Mouse (Mus musculus) brain, embryonic 14.5 days (tissue): ENCODE measurements around the gene Atp8a1. TPM values are rescaled to one million over a fixed set of nuclear protein-coding genes. Genes with fewer than 3 reads are reported as not detected.
"Not testable (repeated sequence)": the region's sequence is repeated elsewhere in the genome, so short reads cannot be mapped to it uniquely, and the experiment has no call there.

Experiments used
- DNase-seq: peaks from one replicate; pipeline ENCODE4 v3.0.0-alpha.2; 2011; ENCODE audit warnings: low read depth
- CTCF ChIP-seq: fragments of 200-500 bp; IDR thresholded peaks from 2 replicates; pipeline ENCODE4 v1.5.1; 2012; ENCODE audit warnings: inconsistent platforms, mild to moderate bottlenecking, moderate library complexity, borderline replicate concordance; ENCODE audit not compliant: insufficient read depth, insufficient read length; ENCODE audit errors: extremely low read depth
- POLR2A ChIP-seq: fragments of 200-500 bp; IDR thresholded peaks from 2 replicates; pipeline ENCODE4 v1.6.1; 2012; ENCODE audit warnings: mild to moderate bottlenecking, inconsistent platforms, borderline replicate concordance; ENCODE audit not compliant: poor library complexity, insufficient read depth, insufficient read length, severe bottlenecking; ENCODE audit errors: extremely low read depth
- polyA plus RNA-seq: library from polyadenylated mRNA; depleted of rRNA; stranded (reverse); fragments of >200 nt; gene quantifications from 2 replicates; pipeline ENCODE4 v1.2.3, GENCODE M21; 2012

The Atp8a1 gene
- polyA plus RNA-seq, 1 experiment = 40.2 TPM

DNA sequence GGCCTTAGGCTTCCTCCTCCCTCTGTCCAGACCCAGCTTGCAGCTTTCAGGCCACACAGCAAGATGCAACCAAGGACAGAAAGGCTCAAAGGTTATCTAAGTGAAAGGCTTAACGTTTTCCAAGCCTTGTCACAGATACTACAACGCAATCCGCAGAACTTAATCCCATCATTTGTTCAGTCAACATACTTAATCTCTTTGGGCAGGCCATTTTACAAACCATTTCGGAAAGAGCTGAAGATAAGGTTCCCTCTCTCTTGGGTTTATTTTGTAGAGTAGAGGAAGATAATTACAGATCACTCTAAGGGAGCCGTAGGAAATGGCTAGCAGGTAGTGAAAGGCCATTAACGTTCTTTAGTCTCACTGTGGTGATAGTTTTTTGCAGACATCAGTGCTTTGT, 24.6 kb downstream of the Atp8a1 start:
- DNase-seq = no peak

DNA sequence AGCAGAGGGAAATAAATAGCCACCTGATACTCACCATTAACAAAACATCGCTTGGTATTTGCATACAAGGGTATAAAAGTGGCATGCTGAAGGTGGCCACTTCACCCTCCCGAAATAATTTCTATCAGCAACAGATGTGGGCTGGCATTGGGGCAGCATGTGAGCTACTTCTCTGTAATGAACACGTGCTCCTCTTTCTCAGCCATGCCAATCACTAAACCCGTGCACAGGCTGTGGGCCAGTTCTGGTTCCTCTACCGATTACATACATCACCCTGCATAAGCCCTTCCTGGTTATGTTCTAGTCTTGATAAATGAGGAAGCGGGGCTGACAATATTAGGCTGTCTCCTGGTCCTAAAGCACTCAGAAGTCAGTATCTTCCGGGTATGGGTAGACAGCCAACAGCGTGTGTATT, 25.2 kb downstream of the Atp8a1 start:
- no peak for DNase-seq
- TF ChIP-seq POLR2A (no peak), CTCF (no peak)

More for the DNA sequence above, 24.6 kb downstream of the Atp8a1 start:
- TF ChIP-seq POLR2A (no peak), CTCF (no peak)

DNA sequence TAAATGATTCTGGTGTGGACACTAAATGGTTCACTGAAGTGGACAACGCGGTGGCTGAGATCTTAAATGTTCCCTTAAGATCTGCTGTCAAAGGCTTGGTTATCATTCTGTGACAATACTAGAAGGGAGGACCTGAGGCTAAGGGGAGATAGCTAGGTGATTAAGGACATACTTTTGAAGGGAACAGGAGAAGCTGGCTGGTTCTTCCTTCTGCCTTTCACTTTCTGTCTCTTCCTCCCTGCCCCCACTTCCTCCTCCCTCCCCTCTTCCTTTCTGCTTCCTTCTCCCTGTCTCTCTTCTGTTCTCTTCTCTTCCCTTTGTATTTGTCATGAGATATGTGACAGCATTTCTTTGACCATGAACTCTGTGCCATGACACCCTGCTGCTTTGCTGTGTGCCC, 26.0 kb downstream of the Atp8a1 start:
- no peak for TF ChIP-seq CTCF
- no peak for DNase-seq

DNA sequence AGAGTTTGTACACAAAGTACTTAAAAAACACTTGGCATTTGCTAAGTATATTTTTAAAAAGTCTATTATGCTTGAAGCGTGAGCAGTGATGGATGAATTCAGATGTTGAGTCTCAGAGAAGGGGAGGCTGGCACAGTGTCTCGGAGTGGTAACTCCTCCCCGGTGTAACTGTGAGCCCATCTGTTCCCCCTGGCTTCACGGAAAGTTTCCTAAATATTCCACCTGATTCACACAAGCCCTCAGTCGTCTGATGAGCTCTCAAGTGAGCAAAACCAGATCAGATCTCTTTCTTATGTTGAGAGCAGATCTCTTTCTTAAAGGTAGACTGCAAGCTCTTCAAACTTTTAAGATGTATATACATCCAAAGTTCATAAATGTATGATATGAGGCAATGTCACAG, 27.8 kb downstream of the Atp8a1 start:
- TF ChIP-seq POLR2A (no peak), CTCF (no peak)
- DNase-seq = no peak

DNA sequence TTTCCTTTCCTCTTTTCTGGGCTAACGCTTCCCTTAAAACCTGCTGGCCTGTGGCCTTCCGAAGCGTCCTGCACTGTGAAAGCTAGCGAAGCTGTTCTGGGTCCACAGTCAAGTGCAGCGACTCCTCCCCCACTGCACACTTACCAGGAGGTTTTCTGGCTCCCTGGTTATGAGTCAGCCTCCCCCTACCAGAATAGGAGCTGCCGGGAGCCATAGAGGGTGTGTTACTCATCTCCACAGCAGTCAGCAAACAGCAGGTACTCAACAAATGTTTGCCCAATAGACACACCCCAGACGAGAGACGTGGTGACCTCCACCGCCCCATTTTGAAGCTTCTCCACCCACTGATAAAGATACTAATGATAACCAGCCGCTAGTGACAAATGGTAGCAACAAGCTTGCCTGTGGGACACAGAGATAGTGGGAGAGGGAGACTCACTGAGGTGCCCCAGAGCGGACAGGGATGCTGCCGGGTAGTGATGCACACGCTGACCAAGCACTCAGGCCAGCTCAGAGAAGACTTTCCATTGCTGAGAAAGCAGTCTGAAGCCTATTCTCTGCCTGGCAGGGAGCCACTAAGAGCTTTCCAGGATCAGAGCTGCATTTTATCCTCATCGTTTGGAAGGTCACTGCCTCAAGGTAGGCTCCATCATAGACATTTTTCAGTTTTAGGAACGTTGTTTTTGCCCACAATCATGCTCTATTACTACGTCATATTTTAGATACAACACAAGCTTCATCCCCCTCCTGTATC, 31.5 kb downstream of the Atp8a1 start:
- no peak for TF ChIP-seq POLR2A
- TF ChIP-seq CTCF = no peak
- no peak for DNase-seq

DNA sequence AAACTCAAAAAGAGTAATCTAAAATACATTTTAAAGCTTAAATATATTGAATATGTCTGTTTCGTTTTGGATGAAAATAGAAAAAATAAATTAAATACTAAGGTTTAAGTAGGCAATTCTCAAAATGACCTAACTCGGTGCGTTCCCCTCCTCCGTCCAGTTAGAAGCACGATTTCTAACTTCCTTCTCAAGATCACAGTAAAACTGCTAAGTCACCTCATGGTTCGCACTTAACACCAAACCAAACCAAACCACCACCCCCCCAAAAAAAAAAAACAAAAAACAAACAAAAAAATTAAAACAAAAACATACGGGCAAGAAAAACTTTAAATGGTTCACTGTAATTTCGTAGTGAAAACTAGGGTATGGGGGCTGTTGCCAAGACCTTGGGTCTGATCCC, 32.2 kb downstream of the Atp8a1 start:
- not testable (repeated sequence) for DNase-seq

DNA sequence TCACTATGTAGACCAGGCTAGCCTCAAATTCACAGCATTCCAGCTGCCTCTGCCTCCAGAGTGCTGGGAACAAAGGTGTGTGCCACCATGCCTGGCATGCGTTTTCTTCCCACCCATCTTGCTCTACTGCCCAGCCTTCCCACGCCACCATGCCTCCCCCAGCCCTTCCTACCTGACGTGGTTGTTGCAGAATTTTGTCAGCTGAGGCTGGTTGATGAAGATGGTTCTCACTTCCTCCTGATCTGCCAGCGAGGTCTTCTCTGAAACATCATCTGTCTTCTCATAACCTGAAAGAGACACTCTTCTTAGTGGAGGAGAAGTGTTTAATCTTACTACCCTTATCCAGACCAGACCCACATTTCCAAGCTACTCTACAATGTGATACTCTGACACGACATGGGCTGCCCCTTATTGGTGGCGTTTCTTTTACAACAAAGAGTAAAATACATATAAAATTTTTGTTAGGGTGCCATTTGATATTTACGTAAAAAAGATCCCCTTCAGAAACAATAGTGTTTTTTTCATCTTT, 32.7 kb downstream of the Atp8a1 start:
- TF ChIP-seq POLR2A (no peak), CTCF (no peak)
- no peak for DNase-seq

GRCm38 (mm10) chr5:67813334-67813733, 33.9 kb downstream of the Atp8a1 start:
- TF ChIP-seq POLR2A = no peak
- no peak for TF ChIP-seq CTCF
- no peak for DNase-seq

GRCm38 (mm10) chr5:67802174-67803030, 44.8 kb downstream of the Atp8a1 start:
- peak; percentile 81 for DNase-seq
- TF ChIP-seq CTCF (no peak), POLR2A (no peak)

DNA sequence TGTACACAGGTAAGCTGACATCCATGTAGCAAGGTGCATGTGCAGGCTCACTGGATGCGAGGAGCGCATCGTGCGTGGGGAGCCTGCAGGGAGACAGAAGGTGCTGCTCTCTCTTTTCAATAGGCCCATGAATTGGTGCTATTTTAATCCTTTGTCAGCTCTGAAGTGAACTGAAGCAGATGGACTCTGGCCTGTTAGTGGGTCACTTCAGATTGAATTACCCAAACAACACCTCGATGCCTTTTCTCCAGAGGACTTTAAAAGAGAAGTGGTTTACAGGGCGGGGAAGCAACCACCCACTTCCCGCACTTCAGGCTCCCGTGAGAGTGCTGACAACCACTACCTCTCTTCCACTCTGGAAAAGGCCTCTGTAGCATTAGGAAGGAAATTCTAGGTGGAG, 46.4 kb downstream of the Atp8a1 start:
- no peak for DNase-seq
- TF ChIP-seq POLR2A (no peak), CTCF (no peak)

- DNase-seq = no peak
- TF ChIP-seq POLR2A (no peak), CTCF (no peak)
Observed at GRCm38 (mm10) chr5:67799785-67800184, 47.4 kb downstream of the Atp8a1 start.

DNA sequence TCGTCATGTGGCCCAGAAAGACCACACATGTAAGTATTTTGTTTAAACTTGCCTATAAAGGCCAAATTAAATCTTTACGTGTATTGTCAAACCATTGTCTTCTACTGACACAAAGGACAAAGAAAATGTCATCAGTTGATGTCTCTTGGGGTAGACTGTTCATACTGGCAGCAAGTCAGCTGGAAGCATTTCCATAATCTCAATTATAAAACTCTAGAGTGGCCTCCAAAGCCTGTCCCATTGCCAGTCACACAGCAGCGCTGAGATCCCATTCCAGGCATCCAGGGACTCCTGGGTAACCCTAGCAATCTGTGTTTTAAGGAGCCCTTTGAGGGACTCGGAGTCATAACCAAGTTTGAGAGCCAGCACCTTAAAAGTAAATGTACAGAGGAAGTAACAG, 48.9 kb downstream of the Atp8a1 start:
- peak; percentile 36 for DNase-seq
- TF ChIP-seq POLR2A = no peak
- no peak for TF ChIP-seq CTCF
